Mouse (Mus musculus) CH12.LX (cell line): ENCODE measurements at regions not wholly inside any gene's neighbourhood (a gene's known extent, or its start where the extent isn't known, plus 50 kb on each side); places are given as distances from the start of the nearest gene placed in this dataset.

Experiments used
- DNase-seq: peaks from one replicate; pipeline ENCODE4 v3.0.0-alpha.2; 2013; ENCODE audit errors: extremely low read depth
- H3K27ac ChIP-seq: 2 replicates; pipeline ENCODE4 v1.5.1; 2012; ENCODE audit warnings: low read depth, mild to moderate bottlenecking, control low read depth, moderate library complexity; ENCODE audit not compliant: insufficient read depth
- H3K27me3 ChIP-seq: replicated peaks from 2 replicates; pipeline ENCODE3; 2012; ENCODE audit warnings: inconsistent platforms
- H3K36me3 ChIP-seq, 2 experiments: replicated peaks in 1 of 2; 2 replicates each; pipeline versions ENCODE3 to v1.6.1; 2012; ENCODE audit warnings: inconsistent platforms in 1 of 2, low read length in 1 of 2, mild to moderate bottlenecking in 1 of 2, mixed read lengths in 1 of 2, moderate library complexity in 1 of 2; ENCODE audit not compliant: control insufficient read depth in 1 of 2, insufficient read depth in 1 of 2
- H3K4me1 ChIP-seq, 2 experiments: 2 replicates each; pipeline ENCODE4 v1.6.1; 2012; ENCODE audit warnings: inconsistent platforms in 1 of 2, moderate library complexity in 1 of 2; ENCODE audit not compliant: insufficient read depth in 2 of 2, control insufficient read depth in 1 of 2
- H3K4me2 ChIP-seq: 2 replicates; pipeline ENCODE4 v1.6.1; 2012; ENCODE audit warnings: low read depth, mild to moderate bottlenecking, control low read depth; ENCODE audit not compliant: poor library complexity, insufficient read depth, severe bottlenecking
- H3K4me3 ChIP-seq, 3 experiments: fragments of 150-350 bp in 1 of 3; sonication (generic) in 1 of 3; replicated peaks in 1 of 3; 2 replicates each; pipeline versions ENCODE3 to v1.5.1; 2011 to 2012; ENCODE audit warnings: low read depth in 2 of 3, low read length in 2 of 3, mild to moderate bottlenecking in 2 of 3, moderate library complexity in 2 of 3, control low read depth in 1 of 3, improper control_type of control experiment in 1 of 3, inconsistent platforms in 1 of 3, mixed read lengths in 1 of 3; ENCODE audit not compliant: poor library complexity in 1 of 3
- H3K79me2 ChIP-seq: replicated peaks from 2 replicates; pipeline ENCODE4 v1.6.1; 2012; ENCODE audit warnings: mild to moderate bottlenecking, moderate library complexity; ENCODE audit not compliant: control insufficient read depth, poor library complexity, insufficient read depth, severe bottlenecking; ENCODE audit errors: extremely low read depth
- H3K9ac ChIP-seq: 2 replicates; pipeline ENCODE4 v1.6.1; 2012; ENCODE audit warnings: low read depth, mild to moderate bottlenecking, control low read depth, moderate library complexity; ENCODE audit not compliant: insufficient read depth
- H3K9me3 ChIP-seq: replicated peaks from 2 replicates; pipeline ENCODE3; 2012; ENCODE audit warnings: low read length, inconsistent platforms, mixed read lengths
- BHLHE40 ChIP-seq: IDR thresholded peaks from 2 replicates; pipeline ENCODE4 v1.6.1; 2011; ENCODE audit warnings: mild to moderate bottlenecking, low read depth, low read length, improper control_type of control experiment
- CHD1 ChIP-seq: IDR thresholded peaks from 2 replicates; pipeline ENCODE4 v1.6.1; 2012; ENCODE audit warnings: low read depth, low read length, improper control_type of control experiment, inconsistent platforms
- CTCF ChIP-seq, 2 experiments: IDR thresholded peaks in 1 of 2; conservative IDR thresholded peaks in 1 of 2; 2 replicates each; pipeline ENCODE4 v1.5.1; 2011 to 2012; ENCODE audit warnings: low read depth in 2 of 2, low read length in 2 of 2, improper control_type of control experiment in 1 of 2, inconsistent platforms in 1 of 2, mild to moderate bottlenecking in 1 of 2, moderate library complexity in 1 of 2
- E2F4 ChIP-seq: IDR thresholded peaks from 2 replicates; pipeline ENCODE4 v1.6.1; 2011; ENCODE audit warnings: low read depth, low read length, improper control_type of control experiment; ENCODE audit not compliant: insufficient replicate concordance
- ELF1 ChIP-seq: IDR thresholded peaks from 2 replicates; pipeline ENCODE4 v1.6.1; 2014; ENCODE audit warnings: low read depth, mild to moderate bottlenecking, inconsistent platforms, low read length, improper control_type of control experiment
- EP300 ChIP-seq: IDR thresholded peaks from 2 replicates; pipeline ENCODE4 v1.6.1; 2011; ENCODE audit warnings: low read length, improper control_type of control experiment
- ETS1 ChIP-seq: conservative IDR thresholded peaks from 2 replicates; pipeline ENCODE4 v1.6.1; 2012; ENCODE audit warnings: low read depth, mild to moderate bottlenecking, inconsistent platforms, low read length, improper control_type of control experiment, moderate library complexity
- GABPA ChIP-seq: IDR thresholded peaks from 2 replicates; pipeline ENCODE4 v1.6.1; 2012; ENCODE audit warnings: low read depth, low read length, improper control_type of control experiment, inconsistent platforms; ENCODE audit not compliant: insufficient replicate concordance
- HCFC1 ChIP-seq: IDR thresholded peaks from 2 replicates; pipeline ENCODE4 v1.6.1; 2012; ENCODE audit warnings: low read depth, mild to moderate bottlenecking, inconsistent platforms, low read length, improper control_type of control experiment
- IRF4 ChIP-seq: IDR thresholded peaks from 2 replicates; pipeline ENCODE4 v1.6.1; 2014; ENCODE audit warnings: low read depth, mild to moderate bottlenecking, inconsistent platforms, low read length, improper control_type of control experiment
- KAT2A ChIP-seq: IDR thresholded peaks from 2 replicates; pipeline ENCODE4 v1.6.1; 2012; ENCODE audit warnings: low read length, improper control_type of control experiment, inconsistent platforms; ENCODE audit not compliant: insufficient replicate concordance
- MAFK ChIP-seq: IDR thresholded peaks from 2 replicates; pipeline ENCODE4 v1.6.1; 2011; ENCODE audit warnings: low read length, improper control_type of control experiment; ENCODE audit not compliant: insufficient replicate concordance
- MYC ChIP-seq: IDR thresholded peaks from 2 replicates; pipeline ENCODE4 v1.6.1; 2011; ENCODE audit warnings: low read depth, mild to moderate bottlenecking, improper control_type of control experiment, low read length
- NELFE ChIP-seq: IDR thresholded peaks from 2 replicates; pipeline ENCODE4 v1.6.1; 2011; ENCODE audit warnings: low read depth, low read length, improper control_type of control experiment
- NRF1 ChIP-seq: IDR thresholded peaks from 2 replicates; pipeline ENCODE4 v1.6.1; 2014; ENCODE audit warnings: low read depth, mild to moderate bottlenecking, inconsistent platforms, low read length, improper control_type of control experiment, moderate library complexity
- PAX5 ChIP-seq: IDR thresholded peaks from 2 replicates; pipeline ENCODE4 v1.6.1; 2012; ENCODE audit warnings: low read length, inconsistent platforms, mixed read lengths
- POLR2A ChIP-seq: IDR thresholded peaks from 2 replicates; pipeline ENCODE4 v1.6.1; 2011; ENCODE audit warnings: low read depth, mild to moderate bottlenecking, improper control_type of control experiment, low read length
- POLR2AphosphoS2 ChIP-seq: IDR thresholded peaks from 2 replicates; pipeline ENCODE4 v1.6.1; 2011; ENCODE audit warnings: low read depth, low read length, improper control_type of control experiment
- RCOR1 ChIP-seq: conservative IDR thresholded peaks from 2 replicates; pipeline ENCODE4 v1.6.1; 2012; ENCODE audit warnings: low read depth, mild to moderate bottlenecking, inconsistent platforms, low read length, improper control_type of control experiment
- UBTF ChIP-seq: IDR thresholded peaks from 2 replicates; pipeline ENCODE4 v1.6.1; 2012; ENCODE audit warnings: low read depth, mild to moderate bottlenecking, inconsistent platforms, low read length, improper control_type of control experiment, moderate library complexity
- USF2 ChIP-seq: conservative IDR thresholded peaks from 2 replicates; pipeline ENCODE4 v1.6.1; 2011; ENCODE audit warnings: low read depth, low read length, improper control_type of control experiment
- ZC3H11A ChIP-seq: IDR thresholded peaks from 2 replicates; pipeline ENCODE4 v1.6.1; 2012; ENCODE audit warnings: low read depth, mild to moderate bottlenecking, inconsistent platforms, low read length, improper control_type of control experiment
- ZMIZ1 ChIP-seq: IDR thresholded peaks from 2 replicates; pipeline ENCODE4 v1.6.1; 2012; ENCODE audit warnings: low read depth, mild to moderate bottlenecking, inconsistent platforms, low read length, improper control_type of control experiment
- ZNF384 ChIP-seq: IDR thresholded peaks from 2 replicates; pipeline ENCODE4 v1.6.1; 2012; ENCODE audit warnings: low read depth, low read length, improper control_type of control experiment, inconsistent platforms
- dilution Hi-C: fragments of 300-500 bp; cut with MboI; formaldehyde crosslinking; loops from 2 replicates; pipeline ENCODE4 v1.14.3; 2020; ENCODE audit warnings: low sequenced_read_pairs; ENCODE audit not compliant: extremely low pct_unique_long_range_greater_than_20kb, extremely low pct_ligation_motif_present
- in situ Hi-C: fragments of 300-500 bp; cut with MboI; formaldehyde crosslinking; loops from 3 replicates; pipeline ENCODE4 v1.14.3; 2019; ENCODE audit warnings: low sequenced_read_pairs, low pct_ligation_motif_present, low pct_unique_long_range_greater_than_20kb, mixed read lengths

DNA sequence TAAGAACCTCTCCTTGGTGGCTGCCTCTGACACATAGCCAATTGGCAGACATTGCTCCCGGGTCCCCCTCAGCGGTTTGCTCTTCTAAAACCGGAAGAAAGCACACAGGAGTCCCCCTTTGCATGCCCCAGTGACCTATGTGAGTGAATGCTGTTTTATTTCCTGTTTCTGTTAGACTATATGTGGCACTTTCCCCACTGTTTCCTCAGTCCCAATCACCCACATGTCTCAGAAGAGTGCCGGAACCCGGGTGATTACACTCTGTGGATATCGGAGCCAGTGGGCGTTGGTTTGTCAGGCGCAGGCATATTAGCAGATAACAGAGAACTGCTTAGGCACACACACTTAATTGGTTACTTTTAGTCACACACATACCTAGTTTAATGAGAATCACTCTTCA lies 66.3 kb upstream of the Rpl34 start:
- H3K9me3 ChIP-seq, result no peaks in the 10 kb centered on the region
- no peak for DNase-seq
- H3K27me3 ChIP-seq, result no peaks in the 10 kb centered on the region
- no peak overlapping the region for H3K9ac ChIP-seq
- H3K36me3 ChIP-seq, result no peaks in the 10 kb centered on the region
- dilution Hi-C loops (no loop called here), in situ Hi-C loops (no loop called here)
- no peak overlapping the region for H3K4me3 ChIP-seq
- H3K79me2 ChIP-seq, result no peaks in the 10 kb centered on the region
- no peak overlapping the region for H3K4me2 ChIP-seq
- no peak overlapping the region for H3K27ac ChIP-seq
- no peak for TF ChIP-seq PAX5
- no peak for TF ChIP-seq ZNF384
- TF ChIP-seq POLR2AphosphoS2, result no peak
- no peak for TF ChIP-seq RCOR1
- TF ChIP-seq NELFE, result no peak
- no peak for TF ChIP-seq IRF4
- TF ChIP-seq USF2, result no peak
- TF ChIP-seq MAFK, result no peak
- no peak for TF ChIP-seq ZC3H11A
- no peak for TF ChIP-seq EP300
- no peak for TF ChIP-seq E2F4
- no peak for TF ChIP-seq MYC
- peaks cover 0 to 10% of the 10 kb centered on the region in 2 experiments; a peak in 1 of 4 replicates for H3K4me1 ChIP-seq

GRCm38 (mm10) chr3:130795396-130795795 lies 65.2 kb upstream of the Rpl34 start:
- Histone ChIP-seq H3K9ac (no peak overlapping the region), H3K4me3 (no peak overlapping the region), H3K36me3 (no peaks in the 10 kb centered on the region), H3K4me2 (no peak overlapping the region), H3K27me3 (no peaks in the 10 kb centered on the region), H3K79me2 (no peaks in the 10 kb centered on the region), H3K27ac (no peak overlapping the region), H3K9me3 (no peaks in the 10 kb centered on the region), H3K4me1 (peaks cover 0 to 10% of the 10 kb centered on the region in 2 experiments; a peak in 1 of 4 replicates)
- TF ChIP-seq CHD1 (no peak), ZMIZ1 (no peak), POLR2AphosphoS2 (no peak), ZNF384 (no peak), NELFE (no peak), CTCF (conservative IDR thresholded peaks at IDR 0.05 in 1 of 2, IDR thresholded peaks at IDR 0.05 in 1 of 2; ENCODE audit: low read depth in 2 of 2, low read length in 2 of 2) (no peak), POLR2A (no peak), BHLHE40 (no peak), KAT2A (no peak), USF2 (no peak), GABPA (no peak), E2F4 (no peak), ELF1 (no peak), NRF1 (no peak), ETS1 (no peak), HCFC1 (no peak), UBTF (no peak), PAX5 (no peak)
- dilution Hi-C loops (no loop called here), in situ Hi-C loops (no loop called here)
- no peak for DNase-seq
